In genomic region chr13:81782971-81783404, GRCm38 (mm10) we compare ENCODE assay signal across 8 mouse cellular contexts. TPM values are rescaled to one million over a fixed set of nuclear protein-coding genes. Genes with fewer than 3 reads are reported as not detected.
DNase-seq lines count a peak whose midpoint lies in the region; ATAC-seq lines count a peak whose summit lies in the region.

Gene Cetn3 (plus strand): TSS chr13:81783077.

- H3K27me3 ChIP-seq in heart, embryonic 12.5 days (replicated peaks): no peaks in the 10 kb centered on the region
- H3K27me3 ChIP-seq in kidney, embryonic 16.5 days (ENCODE audit: insufficient read depth, low read length): no peaks in the 10 kb centered on the region
- H3K27me3 ChIP-seq in splenic B cell, adult 2 months (ENCODE audit: control insufficient read depth, insufficient read depth, low read length, poor library complexity, severe bottlenecking): no peaks in the 10 kb centered on the region

- peak within 1 kb of the TSS; percentile 81 for H3K27ac ChIP-seq in brown adipose tissue, adult 24 weeks (replicated peaks; ENCODE audit: low read depth, low read length)
- peak within 1 kb of the TSS; percentile 98 for H3K27ac ChIP-seq in heart, embryonic 12.5 days (ENCODE audit: poor library complexity, severe bottlenecking)
- peak within 1 kb of the TSS; percentile 100 for H3K27ac ChIP-seq in kidney, embryonic 16.5 days (ENCODE audit: low read length)

- H3K36me3 ChIP-seq in heart, embryonic 12.5 days: peaks cover 12% of the 10 kb centered on the region
- H3K36me3 ChIP-seq in kidney, embryonic 16.5 days (ENCODE audit: insufficient read depth, low read length): peaks cover 9% of the 10 kb centered on the region; the same call in 1 of the 2 replicates
- 0 out of 2 replicates have a peak, but pooled peaks cover 2% of the 10 kb centered on the region for H3K36me3 ChIP-seq in splenic B cell, adult 2 months (ENCODE audit: control insufficient read depth, insufficient read depth, low read length, poor library complexity, severe bottlenecking)

- H3K4me3 ChIP-seq in brown adipose tissue, adult 24 weeks (ENCODE audit: insufficient read depth, low read depth, low read length): peak within 1 kb of the TSS; percentile 75
- H3K4me3 ChIP-seq in heart, embryonic 12.5 days: peak within 1 kb of the TSS; percentile 86
- H3K4me3 ChIP-seq in kidney, embryonic 16.5 days (ENCODE audit: low read length): peak within 1 kb of the TSS; percentile 87

- under 1% methylated on average over 29 of the region's 29 CpGs for whole genome bisulfite sequencing in heart, embryonic 12.5 days
- 0% methylated on average over 29 of the region's 29 CpGs for WGBS in kidney, embryonic 16.5 days

- ATAC-seq in erythroid progenitor cell, adult 5-6 weeks (replicated peaks; ENCODE audit: low FRiP score, poor library complexity, severe bottlenecking): peak; percentile 88
- peak; percentile 92 for ATAC-seq in heart, embryonic 12.5 days (ENCODE audit: insufficient number of reproducible peaks, low FRiP score)
- ATAC-seq in kidney, embryonic 16.5 days (ENCODE audit: low FRiP score, low TSS enrichment): peak; percentile 95

- peak; percentile 91 to 92 for DNase-seq in CD8-positive naive resting alpha-beta T cell, adult 2 months (ENCODE audit: low read depth in 2 of 2, low spot score in 2 of 2)
- peak; percentile 93 for DNase-seq in liver
- peak; percentile 81 to 90 for DNase-seq in monocyte, adult 2 months (ENCODE audit: low read depth in 1 of 2, low spot score in 2 of 2)
- peak; percentile 98 for DNase-seq in splenic B cell, adult 2 months (ENCODE audit: low read depth, low spot score)

- H3K9ac ChIP-seq in heart, embryonic 12.5 days: peak within 1 kb of the TSS; percentile 89
- H3K9ac ChIP-seq in kidney, embryonic 16.5 days (replicated peaks; ENCODE audit: low read length): peak within 1 kb of the TSS; percentile 92

- H3K4me2 ChIP-seq in heart, embryonic 12.5 days: peak within 1 kb of the TSS; percentile 79
- peak within 1 kb of the TSS; percentile 81 for H3K4me2 ChIP-seq in kidney, embryonic 16.5 days (replicated peaks; ENCODE audit: low read depth, low read length)

- no peaks in the 10 kb centered on the region for H3K4me1 ChIP-seq in brown adipose tissue, adult 24 weeks (ENCODE audit: control insufficient read depth, insufficient read depth, insufficient read length, low read length)
- H3K4me1 ChIP-seq in heart, embryonic 12.5 days (replicated peaks): peaks cover 17% of the 10 kb centered on the region
- H3K4me1 ChIP-seq in kidney, embryonic 16.5 days (ENCODE audit: insufficient read depth, low read length): peaks cover 25% of the 10 kb centered on the region

- no peaks in the 10 kb centered on the region for H3K9me3 ChIP-seq in heart, embryonic 12.5 days (replicated peaks)
- no peaks in the 10 kb centered on the region for H3K9me3 ChIP-seq in kidney, embryonic 16.5 days (ENCODE audit: low read length)

RNA-seq across cellular contexts. Expression of gene Cetn3, which starts in this region (rescaled TPM):
- polyA plus RNA-seq in brown adipose tissue, adult 24 weeks (2012; ENCODE audit: insufficient read depth, insufficient read length, missing spikeins): 113 and 139 TPM in 2 replicates
- 55.8 and 76.4 TPM in 2 replicates for total RNA-seq in erythroid progenitor cell, adult 5-6 weeks (2015; ENCODE audit: low replicate concordance)
- 93.9 and 162 TPM in 2 replicates for total RNA-seq in erythroid progenitor cell, adult 5-6 weeks (2017; ENCODE audit: low replicate concordance)
- polyA plus RNA-seq in heart, embryonic 12.5 days (2016; fragmentation: Nextera tagmentation; extraction: Ambion mirVana): 231 TPM in 2 replicates
- polyA plus RNA-seq in kidney, embryonic 16.5 days (2015; fragmentation: Nextera tagmentation; extraction: Ambion mirVana): 194 and 196 TPM in 2 replicates

Comparison
In these comparisons a context has a peak if more than half of its experiments do, and no peak if none do; other contexts are left out.
1. Peak in every context shown above with its lines: DNase-seq, ATAC-seq, H3K4me3 ChIP-seq and H3K27ac ChIP-seq.